Mouse (Mus musculus) testis, adult 2 months (tissue): ENCODE data around the gene Macf1.

Source experiments
- CTCF ChIP-seq: fragments of 200-500 bp; IDR thresholded peaks from 2 replicates; pipeline ENCODE4 v1.5.1; 2012; ENCODE audit warnings: low read depth, mild to moderate bottlenecking, inconsistent platforms, low read length, moderate library complexity; ENCODE audit not compliant: control insufficient read depth, insufficient read depth, insufficient replicate concordance
- POLR2A ChIP-seq: fragments of 200-500 bp; IDR thresholded peaks from 2 replicates; pipeline ENCODE4 v1.6.1; 2012; ENCODE audit warnings: low read depth, mild to moderate bottlenecking, inconsistent platforms, low read length, moderate library complexity; ENCODE audit not compliant: control insufficient read depth

GRCm38 (mm10) chr4:123664951-123665661 lies 19.1 kb downstream of the Macf1 start:
- TF ChIP-seq POLR2A: no peak; the same call in 1 of the 2 replicates
- no peak for TF ChIP-seq CTCF
